Mouse (Mus musculus) lung, adult 2 months (tissue): ENCODE data around the gene Pkn1.

Source experiments
- CTCF ChIP-seq: fragments of 200-500 bp; IDR thresholded peaks from 2 replicates; pipeline ENCODE4 v1.5.1; 2011; ENCODE audit warnings: mild to moderate bottlenecking, low read length, control low read depth; ENCODE audit not compliant: insufficient read depth
- POLR2A ChIP-seq: fragments of 200-500 bp; IDR thresholded peaks from 2 replicates; pipeline ENCODE4 v1.6.1; 2011; ENCODE audit warnings: low read depth, mild to moderate bottlenecking, control low read depth, low read length, borderline replicate concordance; ENCODE audit errors: extremely low read depth

DNA sequence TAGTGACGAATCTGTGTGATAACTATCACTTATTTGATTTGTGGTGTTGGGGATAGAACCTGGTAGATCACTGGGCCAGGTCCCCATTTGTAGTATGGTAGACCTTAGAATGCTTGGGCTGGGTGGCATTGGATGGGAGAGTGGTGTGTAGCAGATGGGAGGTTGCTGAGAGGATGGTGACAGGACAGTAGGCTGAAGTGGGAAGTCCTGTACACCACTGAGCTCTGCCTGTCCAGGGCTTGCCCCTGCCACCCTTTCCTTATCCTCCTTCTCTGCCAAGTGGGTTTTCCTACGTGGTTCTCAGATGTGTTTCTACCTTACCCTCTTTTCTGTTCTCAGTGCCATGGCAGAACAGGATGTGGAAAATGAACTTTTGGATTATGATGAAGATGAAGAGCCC, 20.1 kb upstream of the Pkn1 start:
- no peak for TF ChIP-seq CTCF
- peak; percentile 21; the same call in 1 of the 2 replicates for TF ChIP-seq POLR2A
